Mouse (Mus musculus) heart, embryonic 11.5 days (tissue): Measurements from ENCODE around the gene Cd3d. TPM values are rescaled to one million over a fixed set of nuclear protein-coding genes. Genes with fewer than 3 reads are reported as not detected.

ENCODE experiments used
- ATAC-seq: fragments of 200-750 bp; cut with Nextera tagmentation; replicated peaks from 2 replicates; pipeline ENCODE4 v1.8.0; 2017; ENCODE audit warnings: moderate library complexity; ENCODE audit not compliant: insufficient number of reproducible peaks, low FRiP score, low TSS enrichment
- H3K27ac ChIP-seq: fragments of 300-500 bp; sonication (generic); 2 replicates; pipeline ENCODE4 v1.5.1; 2014; ENCODE audit warnings: mild to moderate bottlenecking, low read depth, low read length
- H3K27me3 ChIP-seq: fragments of 300-500 bp; sonication (generic); 2 replicates; pipeline ENCODE4 v1.6.1; 2014; ENCODE audit warnings: mild to moderate bottlenecking, low read length, mixed read lengths; ENCODE audit not compliant: control insufficient read depth, insufficient read depth
- H3K36me3 ChIP-seq: fragments of 300-500 bp; sonication (generic); 2 replicates; pipeline ENCODE4 v1.6.1; 2014; ENCODE audit warnings: mild to moderate bottlenecking, low read length, moderate library complexity, mixed read lengths; ENCODE audit not compliant: control insufficient read depth, insufficient read depth
- H3K4me1 ChIP-seq: fragments of 300-500 bp; sonication (generic); 2 replicates; pipeline ENCODE4 v1.6.1; 2014; ENCODE audit warnings: low read length; ENCODE audit not compliant: control insufficient read depth, insufficient read depth
- H3K4me2 ChIP-seq: fragments of 300-500 bp; sonication (generic); 2 replicates; pipeline ENCODE4 v1.6.1; 2014; ENCODE audit warnings: mild to moderate bottlenecking, moderate library complexity
- H3K4me3 ChIP-seq: fragments of 300-500 bp; sonication (generic); 2 replicates; pipeline ENCODE4 v1.5.1; 2014; ENCODE audit warnings: low read depth, low read length
- H3K9ac ChIP-seq: fragments of 300-500 bp; sonication (generic); 2 replicates; pipeline ENCODE4 v1.6.1; 2014; ENCODE audit warnings: mild to moderate bottlenecking, low read depth, low read length, moderate library complexity
- H3K9me3 ChIP-seq: fragments of 300-500 bp; sonication (generic); replicated peaks from 2 replicates; pipeline ENCODE4 v1.6.1; 2016; ENCODE audit warnings: low read length; ENCODE audit not compliant: control insufficient read depth
- WGBS: fragments of 180-500 bp; shearing (Covaris S2); extraction: QIAGEN DNeasy Blood & Tissue Kit; methylation state at CpG from one replicate; pipeline ENCODE4 v1.1.7; 2014; ENCODE audit not compliant: insufficient replicate concordance; 5-methylcytosine and 5-hydroxymethylcytosine counted together
- polyA plus RNA-seq: library from polyadenylated mRNA; unstranded; fragments of >200 nt; fragmentation: Nextera tagmentation; extraction: Ambion mirVana; gene quantifications from 2 replicates; pipeline ENCODE4 v1.2.1, GENCODE M21; 2014

Cd3d gene
- polyA plus RNA-seq: not detected in 2 replicates

DNA sequence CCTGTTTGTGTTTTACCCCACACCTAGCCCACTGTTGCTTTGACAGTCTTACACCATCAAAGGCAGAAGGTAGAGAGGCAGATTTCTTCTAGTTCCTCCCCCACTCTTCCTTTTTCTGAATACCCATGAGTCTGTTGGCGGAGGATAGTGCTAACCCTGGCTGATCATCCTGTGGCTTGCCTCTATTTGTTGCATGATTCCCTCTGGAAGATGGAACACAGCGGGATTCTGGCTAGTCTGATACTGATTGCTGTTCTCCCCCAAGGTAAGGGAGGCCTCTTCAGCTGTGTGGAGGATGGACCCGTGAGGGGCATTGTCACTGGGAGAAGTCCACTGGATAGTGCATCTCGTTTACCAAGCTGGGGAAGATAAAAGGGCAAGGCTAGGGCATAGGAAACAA is at the start of gene Cd3d:
TSS of gene Cd3d (plus strand) at position 111 of the 400 bp plus-strand sequence.
- no peak within 1 kb of the TSS for H3K9ac ChIP-seq
- H3K4me2 ChIP-seq: no peak within 1 kb of the TSS
- no peaks in the 10 kb centered on the region for H3K36me3 ChIP-seq
- H3K27ac ChIP-seq: no peak within 1 kb of the TSS
- 70% methylated on average over 4 of the region's 4 CpGs for WGBS
- no peak for ATAC-seq
- peaks cover 5% of the 10 kb centered on the region for H3K27me3 ChIP-seq
- H3K9me3 ChIP-seq: no peaks in the 10 kb centered on the region
- H3K4me1 ChIP-seq: no peaks in the 10 kb centered on the region
- H3K4me3 ChIP-seq: no peak within 1 kb of the TSS

- no peak overlapping the region for H3K27ac ChIP-seq
- 0 out of 2 replicates have a peak, but pooled peaks cover 16% of the 10 kb centered on the region for H3K36me3 ChIP-seq
- ATAC-seq: no peak
- no peaks in the 10 kb centered on the region for H3K9me3 ChIP-seq
- no peak overlapping the region for H3K9ac ChIP-seq
- H3K27me3 ChIP-seq: no peaks in the 10 kb centered on the region
- no peak overlapping the region for H3K4me3 ChIP-seq
- no peak overlapping the region for H3K4me2 ChIP-seq
- 71% methylated on average over 4 of the region's 4 CpGs for WGBS
- H3K4me1 ChIP-seq: no peaks in the 10 kb centered on the region
These were observed 39.8 kb upstream of the Cd3d start for GRCm38 (mm10) chr9:44941756-44942155.

DNA sequence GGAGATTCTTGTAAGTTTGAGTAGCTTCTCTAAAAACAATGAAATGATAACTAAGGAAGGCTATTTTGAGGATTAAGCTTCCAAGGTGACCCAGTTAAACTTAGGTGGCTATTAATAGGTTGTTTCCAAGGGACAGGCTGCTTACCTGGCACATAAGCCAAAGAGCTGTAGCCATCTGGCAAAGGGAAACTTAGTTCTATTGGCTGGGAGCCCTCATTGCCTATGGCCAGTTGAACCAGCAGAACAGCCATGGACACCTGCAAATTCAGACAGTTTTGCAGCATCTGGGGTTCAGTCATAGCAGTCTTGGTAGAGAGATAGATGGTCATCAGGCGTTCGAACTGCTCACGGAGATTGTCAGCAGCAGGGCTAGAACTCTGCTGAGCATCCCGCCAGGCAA is 39.2 kb upstream of the Cd3d start:
- 92% methylated on average over 4 of the region's 4 CpGs for WGBS
- H3K27ac ChIP-seq: no peak overlapping the region

DNA sequence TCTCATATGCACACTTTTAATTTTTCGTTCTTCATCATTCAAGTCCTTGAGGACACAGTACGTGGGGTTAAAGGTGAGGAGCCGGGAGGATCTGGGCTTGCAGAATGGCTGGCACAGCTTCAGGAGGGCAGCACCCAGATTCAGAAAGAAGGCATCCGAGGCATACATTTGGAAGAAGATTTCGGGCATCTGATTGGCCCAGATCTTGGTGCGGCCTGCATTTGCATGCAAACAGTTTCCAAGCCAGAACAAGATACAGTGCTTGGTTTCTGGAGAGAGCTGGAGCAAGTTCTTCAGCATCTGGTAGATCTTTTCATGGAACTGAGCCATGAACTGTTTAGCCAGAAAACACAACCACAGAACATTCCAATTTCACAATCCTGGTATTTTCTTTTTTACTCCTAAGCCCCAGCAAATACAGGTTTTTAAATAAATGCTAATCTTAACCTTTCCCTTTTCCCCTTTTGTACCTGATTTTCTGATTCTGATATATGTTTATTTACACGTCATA is 35.3 kb upstream of the Cd3d start:
- H3K4me2 ChIP-seq: no peak overlapping the region
- WGBS: 84% methylated on average over 7 of the region's 7 CpGs
- no peaks in the 10 kb centered on the region for H3K9me3 ChIP-seq
- ATAC-seq: no peak
- H3K27ac ChIP-seq: no peak overlapping the region
- H3K9ac ChIP-seq: no peak overlapping the region
- no peak overlapping the region for H3K4me3 ChIP-seq
- no peaks in the 10 kb centered on the region for H3K27me3 ChIP-seq
- peaks cover 27% of the 10 kb centered on the region for H3K36me3 ChIP-seq
- no peaks in the 10 kb centered on the region for H3K4me1 ChIP-seq

More for the DNA sequence above, 39.2 kb upstream of the Cd3d start:
- Histone ChIP-seq H3K4me3 (no peak overlapping the region), H3K9me3 (no peaks in the 10 kb centered on the region), H3K4me2 (no peak overlapping the region), H3K36me3 (0 out of 2 replicates have a peak, but pooled peaks cover 20% of the 10 kb centered on the region), H3K9ac (no peak overlapping the region), H3K27me3 (no peaks in the 10 kb centered on the region), H3K4me1 (no peaks in the 10 kb centered on the region)
- no peak for ATAC-seq

DNA sequence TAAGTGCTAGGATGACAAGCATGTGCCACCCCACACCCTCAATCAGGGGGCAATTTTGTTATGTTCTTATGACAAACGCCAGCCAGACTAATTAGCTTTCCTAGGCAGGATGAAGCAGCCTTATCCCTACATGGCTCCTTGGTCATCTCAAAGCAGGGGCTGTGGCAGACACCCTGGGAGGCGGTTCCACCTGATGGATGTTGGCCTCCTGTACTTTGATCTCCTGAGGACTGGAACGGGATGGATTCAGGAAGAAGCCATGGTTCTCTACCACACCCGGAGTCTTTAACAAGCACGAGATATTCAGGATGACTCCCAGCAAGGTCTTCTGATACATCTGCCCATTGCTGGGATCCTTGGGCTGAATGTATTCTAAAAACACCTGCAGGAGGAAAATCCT is 33.8 kb upstream of the Cd3d start:
- Histone ChIP-seq H3K36me3 (peaks cover 27% of the 10 kb centered on the region), H3K9ac (no peak overlapping the region), H3K4me2 (no peak overlapping the region), H3K9me3 (no peaks in the 10 kb centered on the region), H3K4me3 (no peak overlapping the region), H3K27ac (no peak overlapping the region), H3K27me3 (no peaks in the 10 kb centered on the region), H3K4me1 (no peaks in the 10 kb centered on the region)
- ATAC-seq: no peak
- 85% methylated on average over 5 of the region's 5 CpGs for WGBS

DNA sequence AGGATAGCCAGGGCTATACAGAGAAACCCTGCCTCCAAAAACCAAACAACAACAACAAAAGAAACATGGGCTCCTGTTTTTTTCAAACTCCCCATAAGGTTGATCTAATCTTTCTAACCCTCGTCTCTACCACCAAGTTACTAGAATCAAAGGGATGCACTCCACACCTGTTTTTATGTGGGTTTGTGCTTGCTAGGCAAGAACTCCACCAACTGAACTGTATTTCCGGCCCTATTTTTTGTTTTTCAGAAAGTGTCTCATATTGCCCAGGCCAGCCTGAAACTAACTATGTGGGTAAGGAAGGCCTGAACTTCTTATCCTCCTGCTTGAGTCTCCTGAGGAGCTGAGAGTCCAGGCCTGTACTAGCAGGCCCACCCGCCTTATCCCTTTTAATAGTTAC is 27.2 kb upstream of the Cd3d start:
- no peaks in the 10 kb centered on the region for H3K27me3 ChIP-seq
- no peaks in the 10 kb centered on the region for H3K4me1 ChIP-seq
- no peaks in the 10 kb centered on the region for H3K9me3 ChIP-seq
- ATAC-seq: no peak
- H3K4me2 ChIP-seq: no peak overlapping the region
- H3K9ac ChIP-seq: no peak overlapping the region
- no peak overlapping the region for H3K27ac ChIP-seq
- WGBS: 85% methylated on average over 3 of the region's 3 CpGs
- peaks cover 19% of the 10 kb centered on the region for H3K36me3 ChIP-seq
- no peak overlapping the region for H3K4me3 ChIP-seq

DNA sequence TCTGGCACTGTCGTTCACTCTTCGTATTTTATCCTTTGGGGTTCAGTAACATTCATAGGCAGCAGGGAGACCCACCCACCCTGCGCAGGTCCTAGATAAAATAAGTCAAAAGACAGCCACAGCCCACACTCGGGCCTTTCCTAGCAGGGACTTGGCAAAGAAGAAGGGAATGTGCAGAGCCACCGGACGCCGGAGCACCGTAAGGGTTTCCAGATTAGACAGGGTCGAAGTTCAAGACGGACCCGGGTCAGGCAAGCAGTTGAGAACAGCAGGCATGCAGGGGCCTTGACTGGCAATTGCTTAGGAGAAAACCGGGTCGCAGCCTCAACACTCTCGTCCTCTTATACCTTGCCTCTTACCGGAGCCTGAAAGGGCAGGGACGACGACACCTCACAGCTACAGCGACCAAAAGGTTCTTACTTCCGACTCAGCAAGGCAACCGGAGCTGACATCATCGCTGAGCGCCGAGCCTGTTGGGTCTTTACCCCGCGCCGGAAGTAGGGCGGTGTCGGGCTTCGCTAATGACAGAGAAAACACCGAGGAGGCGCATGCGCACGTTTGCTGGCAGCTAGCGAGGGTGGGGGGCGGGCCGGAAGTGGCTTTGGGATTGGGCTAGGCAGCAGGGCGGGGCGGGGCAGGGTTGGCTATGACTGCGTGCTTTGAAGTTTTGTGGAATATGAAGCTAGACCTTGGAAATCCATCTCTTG is 16.3 kb upstream of the Cd3d start, which contains the start of gene Ube4a:
TSS of gene Ube4a (minus strand) at position 475 of the 707 bp plus-strand sequence.
- peaks cover 6% of the 10 kb centered on the region for H3K4me1 ChIP-seq
- peak within 1 kb of the TSS; percentile 54; the same call in 1 of the 2 replicates for H3K27ac ChIP-seq
- peaks cover under 1% of the 10 kb centered on the region; the same call in 1 of the 2 replicates for H3K27me3 ChIP-seq
- ATAC-seq: peak; percentile 92
- under 1% methylated on average over 39 of the region's 39 CpGs for WGBS
- H3K9ac ChIP-seq: peak within 1 kb of the TSS; percentile 88
- peak within 1 kb of the TSS; percentile 92 for H3K4me3 ChIP-seq
- no peaks in the 10 kb centered on the region for H3K36me3 ChIP-seq
- H3K9me3 ChIP-seq: no peaks in the 10 kb centered on the region
- H3K4me2 ChIP-seq: peak within 1 kb of the TSS; percentile 94

- peaks cover 6% of the 10 kb centered on the region for H3K4me1 ChIP-seq
- H3K4me3 ChIP-seq: peak overlapping the region; percentile 92
- H3K9me3 ChIP-seq: no peaks in the 10 kb centered on the region
- peak overlapping the region; percentile 72 for H3K9ac ChIP-seq
- H3K27ac ChIP-seq: 0 out of 2 replicates have a peak overlapping the region, but pooled peaks have one; percentile 10
- ATAC-seq: peak; percentile 18; the same call in 1 of the 2 replicates
- 16% methylated on average over 10 of the region's 10 CpGs for WGBS
- H3K4me2 ChIP-seq: peak overlapping the region; percentile 94
- no peaks in the 10 kb centered on the region for H3K36me3 ChIP-seq
- peaks cover 3% of the 10 kb centered on the region; the same call in 1 of the 2 replicates for H3K27me3 ChIP-seq
These were observed 15.6 kb upstream of the Cd3d start for GRCm38 (mm10) chr9:44965833-44966466.
